Mouse (Mus musculus) hematopoietic stem cell, adult 5-6 weeks (primary cell): ENCODE measurements around the gene 2610528J11Rik. TPM values are rescaled to one million over a fixed set of nuclear protein-coding genes. Genes with fewer than 3 reads are reported as not detected.

Experiments
- ATAC-seq, 2 experiments: fragments of 125-278 bp in 1 of 2; replicated peaks in 1 of 2; 2 replicates each; pipeline ENCODE4 v1.8.0; 2016 to 2017; ENCODE audit warnings: inconsistent platforms in 2 of 2, mild to moderate bottlenecking in 2 of 2, moderate number of reproducible peaks in 2 of 2, low read depth in 1 of 2, moderate TSS enrichment in 1 of 2; ENCODE audit not compliant: low FRiP score in 2 of 2, poor library complexity in 2 of 2, severe bottlenecking in 2 of 2, insufficient read depth in 1 of 2, low TSS enrichment in 1 of 2
- total RNA-seq: library from RNA; stranded (forward); fragments of 172-1452, 232-1000 nt; gene quantifications from 2 replicates; pipeline ENCODE4 v1.2.3, GENCODE M21; 2017

Gene 2610528J11Rik
- total RNA-seq, 1 experiment from 2014 or later: not detected

DNA sequence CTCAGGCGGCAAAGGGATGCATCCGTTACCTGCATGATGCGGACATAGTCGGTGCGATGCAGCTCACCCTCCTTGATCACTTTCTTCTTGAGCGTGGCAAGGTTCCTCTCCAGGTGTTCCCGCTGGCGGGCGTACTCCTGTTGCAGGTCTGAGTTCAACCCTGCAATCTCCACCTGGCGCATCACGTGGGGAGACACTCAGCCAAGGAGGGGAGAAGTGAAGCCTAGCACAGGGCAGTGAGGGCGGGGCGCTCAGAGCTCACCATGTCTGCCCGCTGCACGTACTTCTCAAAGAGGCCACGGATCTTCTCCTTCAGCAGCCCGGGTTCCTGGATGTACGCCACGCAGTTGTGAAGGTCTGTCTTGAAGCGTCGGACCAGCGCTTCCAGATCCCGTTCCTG lies 42.5 kb downstream of the 2610528J11Rik start:
- no peak for ATAC-seq

DNA sequence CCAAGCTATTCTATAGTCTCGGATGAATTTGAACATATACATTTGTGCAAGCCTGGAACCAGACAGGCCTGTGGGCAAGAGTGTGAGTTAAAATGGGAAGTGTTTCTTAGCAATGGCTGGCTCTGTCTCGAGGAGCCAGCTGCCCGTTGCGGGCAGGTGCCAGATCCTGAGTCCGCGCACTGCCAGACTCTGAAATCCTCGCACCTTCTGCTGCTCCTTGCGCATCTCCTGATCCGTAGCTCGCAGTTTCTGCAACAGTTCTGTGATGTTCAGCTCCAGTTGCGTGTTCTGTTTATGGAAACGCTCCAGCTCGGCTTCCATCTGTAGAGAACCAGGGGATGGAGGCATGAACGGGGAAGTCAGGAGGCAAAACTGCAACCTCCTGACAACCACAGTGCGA lies 44.6 kb downstream of the 2610528J11Rik start:
- ATAC-seq: no peak

DNA sequence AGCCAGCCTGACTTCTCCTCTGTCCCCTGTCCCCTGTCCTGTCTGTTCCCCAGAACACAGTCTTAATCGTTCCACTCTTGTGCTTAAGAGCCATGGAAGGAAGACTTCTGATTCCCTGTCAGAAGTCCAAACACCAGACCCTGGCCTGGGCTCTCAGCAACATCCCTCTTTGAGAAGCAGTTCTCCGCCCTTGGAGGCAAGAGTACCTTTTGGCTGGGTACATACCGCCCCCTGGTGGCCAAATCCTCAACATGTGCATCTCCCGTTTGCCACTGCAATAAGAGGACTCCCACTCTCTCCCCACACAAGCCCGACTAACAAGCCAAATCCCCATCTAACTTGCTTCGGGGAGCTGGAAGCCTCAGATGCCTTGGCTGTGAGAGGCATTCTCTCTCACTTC lies 49.3 kb downstream of the 2610528J11Rik start:
- peak; percentile 54 to 82; a peak in 3 of 4 replicates for ATAC-seq

DNA sequence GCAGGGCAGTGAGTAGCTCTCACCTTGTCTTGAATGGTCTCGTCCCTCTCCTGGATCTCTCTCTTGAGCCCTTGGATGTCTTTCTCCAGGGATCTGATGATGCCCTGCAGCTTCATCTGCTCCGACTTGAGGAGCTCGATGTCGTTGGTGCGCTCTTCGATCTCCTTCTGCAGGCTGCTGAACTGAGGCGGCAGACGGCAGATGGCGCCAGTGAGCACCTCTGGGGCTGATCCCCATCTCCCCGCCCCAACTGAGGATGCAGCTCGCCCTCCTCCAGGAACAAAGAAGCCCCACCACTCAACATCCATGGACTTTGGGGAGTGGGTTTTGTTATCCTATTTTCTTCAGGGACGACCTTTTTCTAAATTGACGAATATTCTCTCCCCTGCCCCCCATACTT lies 52.5 kb downstream of the 2610528J11Rik start:
- ATAC-seq: peak in 1 of 2 experiments; percentile 55; a peak in 1 of 4 replicates

Other genes starting within 250 kb of the 2610528J11Rik start
- gene Ptprf, start 235.6 kb upstream of the 2610528J11Rik start, total RNA-seq: 0.60 and 1.1 TPM in 2 replicates
- 5.2 and 7.0 TPM in 2 replicates for gene Szt2, start 117.7 kb upstream of the 2610528J11Rik start, total RNA-seq
- 35.9 and 70.3 TPM in 2 replicates for gene Med8, start 117.7 kb upstream of the 2610528J11Rik start, total RNA-seq
- gene Elovl1, start 98.9 kb upstream of the 2610528J11Rik start, total RNA-seq: 35.4 and 39.4 TPM in 2 replicates
- gene Cdc20, start 89.6 kb upstream of the 2610528J11Rik start, total RNA-seq: 61.3 and 63.3 TPM in 2 replicates
- 31.3 and 33.8 TPM in 2 replicates for gene Mpl, start 69.5 kb upstream of the 2610528J11Rik start, total RNA-seq
- gene Tie1, start 36.9 kb upstream of the 2610528J11Rik start, total RNA-seq: 23.3 and 24.5 TPM in 2 replicates
- not detected in 2 replicates for gene Tmem125, start 17.0 kb downstream of the 2610528J11Rik start, total RNA-seq
- 0.19 and 2.0 TPM in 2 replicates for gene Cfap57, start 93.8 kb downstream of the 2610528J11Rik start, total RNA-seq
- gene Ebna1bp2, start 93.8 kb downstream of the 2610528J11Rik start, total RNA-seq: 106 and 124 TPM in 2 replicates
- gene Olfr62, start 132.0 kb downstream of the 2610528J11Rik start, total RNA-seq: not detected in 2 replicates
- not detected in 2 replicates for gene Olfr1342, start 165.8 kb downstream of the 2610528J11Rik start, total RNA-seq
- gene Olfr1341, start 176.5 kb downstream of the 2610528J11Rik start, total RNA-seq: not detected in 2 replicates
- gene Olfr1340, start 193.1 kb downstream of the 2610528J11Rik start, total RNA-seq: not detected in 2 replicates
- not detected in 2 replicates for gene Olfr1339, start 205.2 kb downstream of the 2610528J11Rik start, total RNA-seq
- not detected in 2 replicates for gene Olfr1338, start 231.7 kb downstream of the 2610528J11Rik start, total RNA-seq